Mouse (Mus musculus): ENCODE measurements at regions not wholly inside any gene's neighbourhood (a gene's known extent, or its start where the extent isn't known, plus 50 kb on each side); places are given as distances from the start of the nearest gene placed in this dataset.
A peak's percentile ranks its signal among the peaks of the same experiment; 100 is the strongest.
"Not testable (repeated sequence)": the region's sequence is repeated elsewhere in the genome, so short reads cannot be mapped to it uniquely, and the experiment has no call there.

- no peak for TF ChIP-seq CTCF (IDR thresholded peaks at IDR 0.05; ENCODE audit: low read depth)
- no peak overlapping the region for H3K27ac ChIP-seq (ENCODE audit: low read depth)
- ATAC-seq (ENCODE audit: insufficient read depth) (no peak), DNase-seq (no peak)
- WGBS = 88% methylated on average over 7 of the region's 7 CpGs
- no peaks in the 10 kb centered on the region for H3K36me3 ChIP-seq (ENCODE audit: insufficient read depth)
- H3K4me2 ChIP-seq = no peak overlapping the region
- no peaks in the 10 kb centered on the region for H3K27me3 ChIP-seq (ENCODE audit: insufficient read depth, low read length)
- H3K4me1 ChIP-seq (ENCODE audit: insufficient read depth) = no peaks in the 10 kb centered on the region
- no peak overlapping the region for H3K9ac ChIP-seq
- no peak overlapping the region for H3K4me3 ChIP-seq (ENCODE audit: low read depth, low read length)
- no peaks in the 10 kb centered on the region for H3K9me3 ChIP-seq (ENCODE audit: low read depth, low read length)
Observed at GRCm38 (mm10) chr16:58136979-58137378, 271.3 kb upstream of the Dcbld2 start.

GRCm38 (mm10) chr16:58137728-58138279 is 270.4 kb upstream of the Dcbld2 start:
- Histone ChIP-seq H3K4me1 (ENCODE audit: insufficient read depth) (no peaks in the 10 kb centered on the region), H3K9ac (no peak overlapping the region), H3K27me3 (ENCODE audit: insufficient read depth, low read length) (no peaks in the 10 kb centered on the region), H3K4me2 (no peak overlapping the region), H3K9me3 (ENCODE audit: low read depth, low read length) (no peaks in the 10 kb centered on the region), H3K27ac (ENCODE audit: low read depth) (no peak overlapping the region), H3K4me3 (ENCODE audit: low read depth, low read length) (no peak overlapping the region), H3K36me3 (ENCODE audit: insufficient read depth) (no peaks in the 10 kb centered on the region)
- no peak for TF ChIP-seq CTCF (IDR thresholded peaks at IDR 0.05; ENCODE audit: low read depth)
- DNase-seq (peak; percentile 82), ATAC-seq (ENCODE audit: insufficient read depth) (peak; percentile 82; the same call in 1 of the 2 replicates)
- 39% methylated on average over 4 of the region's 4 CpGs for WGBS

GRCm38 (mm10) chr16:58146479-58146878 is 261.8 kb upstream of the Dcbld2 start:
- Histone ChIP-seq H3K4me1 (ENCODE audit: insufficient read depth) (no peaks in the 10 kb centered on the region), H3K36me3 (ENCODE audit: insufficient read depth) (no peaks in the 10 kb centered on the region), H3K9ac (no peak overlapping the region), H3K27ac (ENCODE audit: low read depth) (no peak overlapping the region), H3K27me3 (ENCODE audit: insufficient read depth, low read length) (no peaks in the 10 kb centered on the region), H3K4me2 (no peak overlapping the region), H3K9me3 (ENCODE audit: low read depth, low read length) (no peaks in the 10 kb centered on the region), H3K4me3 (ENCODE audit: low read depth, low read length) (no peak overlapping the region)
- WGBS = 36% methylated on average over 6 of the region's 6 CpGs
- no peak for ATAC-seq (ENCODE audit: insufficient read depth)
- TF ChIP-seq CTCF (IDR thresholded peaks at IDR 0.05; ENCODE audit: low read depth) = no peak
- no peak for DNase-seq

- H3K27me3 ChIP-seq (ENCODE audit: insufficient read depth, low read length) = no peaks in the 10 kb centered on the region
- no peak overlapping the region for H3K4me2 ChIP-seq
- WGBS = 34% methylated on average over 4 of the region's 4 CpGs
- no peaks in the 10 kb centered on the region for H3K4me1 ChIP-seq (ENCODE audit: insufficient read depth)
- H3K9me3 ChIP-seq (ENCODE audit: low read depth, low read length) = no peaks in the 10 kb centered on the region
- TF ChIP-seq CTCF (IDR thresholded peaks at IDR 0.05; ENCODE audit: low read depth) = no peak
- no peak overlapping the region for H3K4me3 ChIP-seq (ENCODE audit: low read depth, low read length)
- H3K36me3 ChIP-seq (ENCODE audit: insufficient read depth) = no peaks in the 10 kb centered on the region
- no peak overlapping the region for H3K27ac ChIP-seq (ENCODE audit: low read depth)
- DNase-seq (peak; percentile 55), ATAC-seq (ENCODE audit: insufficient read depth) (peak; percentile 82)
- no peak overlapping the region for H3K9ac ChIP-seq
Observed at GRCm38 (mm10) chr16:58155538-58155937, 252.7 kb upstream of the Dcbld2 start.

GRCm38 (mm10) chr16:58178744-58179401 is 229.4 kb upstream of the Dcbld2 start:
- H3K36me3 ChIP-seq (ENCODE audit: insufficient read depth) = no peaks in the 10 kb centered on the region
- no peak overlapping the region for H3K27ac ChIP-seq (ENCODE audit: low read depth)
- H3K9ac ChIP-seq = no peak overlapping the region
- no peaks in the 10 kb centered on the region for H3K27me3 ChIP-seq (ENCODE audit: insufficient read depth, low read length)
- no peaks in the 10 kb centered on the region for H3K4me1 ChIP-seq (ENCODE audit: insufficient read depth)
- 43% methylated on average over 5 of the region's 5 CpGs for WGBS
- H3K4me2 ChIP-seq = no peak overlapping the region
- no peak; the same call in 1 of the 2 replicates for ATAC-seq (ENCODE audit: insufficient read depth)
- TF ChIP-seq CTCF (IDR thresholded peaks at IDR 0.05; ENCODE audit: low read depth) = no peak
- H3K9me3 ChIP-seq (ENCODE audit: low read depth, low read length) = no peaks in the 10 kb centered on the region
- H3K4me3 ChIP-seq (ENCODE audit: low read depth, low read length) = no peak overlapping the region
- no peak for DNase-seq

- H3K4me2 ChIP-seq; ATAC-seq (ENCODE audit: insufficient read depth); H3K9ac ChIP-seq; H3K36me3 ChIP-seq (ENCODE audit: insufficient read depth); H3K27ac ChIP-seq (ENCODE audit: low read depth); H3K27me3 ChIP-seq (ENCODE audit: insufficient read depth, low read length); H3K4me1 ChIP-seq (ENCODE audit: insufficient read depth); H3K9me3 ChIP-seq (ENCODE audit: low read depth, low read length); H3K4me3 ChIP-seq (ENCODE audit: low read depth, low read length); DNase-seq: not testable (repeated sequence)
Observed at GRCm38 (mm10) chr16:58179981-58180380, 228.3 kb upstream of the Dcbld2 start.

GRCm38 (mm10) chr16:58194619-58195497 is 213.4 kb upstream of the Dcbld2 start:
- whole genome bisulfite sequencing = 39% methylated on average over 5 of the region's 5 CpGs

More at GRCm38 (mm10) chr16:58194619-58195497, 213.4 kb upstream of the Dcbld2 start:
- DNase-seq (peak; percentile 64), ATAC-seq (ENCODE audit: insufficient read depth) (peak; percentile 69; the same call in 1 of the 2 replicates)
- Histone ChIP-seq H3K27me3 (ENCODE audit: insufficient read depth, low read length) (no peaks in the 10 kb centered on the region), H3K36me3 (ENCODE audit: insufficient read depth) (no peaks in the 10 kb centered on the region), H3K4me1 (ENCODE audit: insufficient read depth) (no peaks in the 10 kb centered on the region), H3K9me3 (ENCODE audit: low read depth, low read length) (no peaks in the 10 kb centered on the region), H3K9ac (no peak overlapping the region), H3K27ac (ENCODE audit: low read depth) (no peak overlapping the region), H3K4me3 (ENCODE audit: low read depth, low read length) (no peak overlapping the region), H3K4me2 (no peak overlapping the region)
- TF ChIP-seq CTCF (IDR thresholded peaks at IDR 0.05; ENCODE audit: low read depth) = no peak

Data from lung, embryonic 14.5 days (tissue).